Mouse (Mus musculus): ENCODE results near the gene Msi2.

Gene Msi2

DNA sequence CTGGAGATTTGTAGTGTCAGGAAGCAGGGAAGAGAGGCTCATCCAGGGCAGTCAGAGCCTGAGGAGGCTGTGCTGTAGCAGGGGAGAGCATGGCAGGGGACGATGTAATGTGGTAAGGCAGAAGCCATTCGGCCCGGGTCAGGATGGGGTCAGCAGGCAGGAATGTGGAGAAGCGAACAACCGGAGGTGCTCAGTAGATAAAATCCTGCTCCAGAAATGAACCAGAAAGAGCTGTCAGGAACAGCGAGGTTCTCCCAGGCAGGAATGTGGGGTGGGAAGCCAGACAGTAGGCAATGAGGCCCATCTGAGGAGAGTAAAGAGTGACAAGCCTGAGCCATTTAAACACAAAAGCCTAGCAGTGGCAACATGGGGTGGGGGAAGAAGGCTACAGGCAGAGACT is 157.1 kb downstream of the Msi2 start:
- no peak for DNase-seq (ENCODE audit: low spot score in 2 of 2)

DNA sequence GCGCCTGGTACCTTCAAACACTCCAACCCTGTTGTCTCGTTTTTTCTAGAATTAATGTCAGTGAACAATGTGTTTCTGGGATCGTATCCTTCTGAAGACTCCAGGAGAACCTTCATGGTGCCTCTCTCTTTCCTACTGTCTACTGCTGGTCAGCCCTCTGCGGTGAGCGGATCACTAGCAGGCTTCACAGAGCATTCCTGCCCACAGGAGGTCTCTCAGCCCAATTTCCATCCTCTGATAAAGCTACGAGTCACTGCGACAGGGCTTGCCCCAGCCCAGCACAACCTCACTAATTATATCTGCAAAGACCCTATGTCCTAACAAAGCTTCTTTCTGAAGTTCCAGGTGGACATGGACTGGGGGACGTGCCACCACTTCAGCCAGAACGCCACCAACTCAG is 157.7 kb downstream of the Msi2 start:
- DNase-seq (ENCODE audit: low spot score in 2 of 2) = no peak

DNA sequence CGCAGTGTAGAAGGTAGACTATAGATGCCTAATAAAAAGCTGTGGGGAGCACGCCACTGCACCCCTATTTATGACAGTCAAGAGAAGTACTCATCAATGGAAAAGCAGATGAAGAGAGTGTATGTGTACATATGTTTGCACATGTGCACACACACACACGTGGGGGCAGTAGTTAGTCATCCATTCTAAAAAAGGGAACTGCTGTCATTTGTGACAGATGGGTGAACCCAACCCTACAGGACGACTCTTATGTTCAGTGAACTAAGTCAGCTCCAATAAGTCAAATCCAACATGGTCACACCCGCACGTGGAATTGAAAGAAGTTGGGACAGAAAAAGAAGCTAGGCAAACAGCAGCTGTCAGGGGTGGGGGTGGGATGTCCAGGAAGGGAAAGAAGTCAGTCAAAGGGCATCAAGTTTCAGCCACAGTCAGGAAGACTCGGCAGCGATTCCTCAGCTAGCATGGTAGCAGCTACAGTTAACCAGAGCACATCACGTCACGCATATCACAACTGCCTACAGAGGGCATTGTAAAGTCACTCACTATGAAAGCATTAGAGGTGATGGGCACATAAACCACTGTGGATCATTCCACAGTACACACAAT is 158.8 kb downstream of the Msi2 start:
- DNase-seq (ENCODE audit: low spot score in 2 of 2) = no peak

- DNase-seq (ENCODE audit: low spot score in 2 of 2) = no peak
Observed at GRCm38 (mm10) chr11:88558731-88559130, 159.6 kb downstream of the Msi2 start.

GRCm38 (mm10) chr11:88557828-88558580 is 160.3 kb downstream of the Msi2 start:
- no peak for DNase-seq (ENCODE audit: low spot score in 2 of 2)

DNA sequence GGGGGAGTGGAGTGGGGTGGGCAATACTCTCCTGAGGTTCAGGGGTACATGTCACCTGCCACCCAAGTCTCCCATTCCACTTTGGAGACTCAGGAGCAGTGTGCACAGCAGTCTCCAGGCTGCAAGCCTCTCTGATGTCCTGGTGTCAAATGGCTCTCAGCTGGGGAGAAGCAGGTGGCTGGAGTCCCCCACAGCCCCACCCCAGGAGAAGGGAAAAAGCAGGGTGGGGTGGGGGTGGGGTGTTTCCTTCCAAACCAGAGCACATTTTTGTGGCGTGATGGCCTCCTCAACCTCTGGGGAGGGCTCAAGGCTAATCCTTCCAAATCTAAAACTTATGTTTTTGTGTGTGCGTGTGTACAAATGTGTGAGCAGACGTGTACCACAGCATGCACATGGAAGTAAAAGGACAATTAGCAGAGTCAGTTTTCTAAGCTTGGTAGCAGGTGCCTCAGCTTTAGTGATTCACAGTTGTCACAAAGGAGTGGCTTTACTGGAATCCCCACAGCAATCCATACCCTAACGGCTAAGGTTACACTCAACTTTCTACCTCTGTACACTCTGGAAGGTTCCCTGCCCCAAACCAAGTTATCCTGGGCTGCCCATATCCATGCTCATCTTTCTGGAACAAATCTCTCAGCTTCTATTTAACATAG is 161.1 kb downstream of the Msi2 start:
- no peak for DNase-seq (ENCODE audit: low spot score in 2 of 2)

DNA sequence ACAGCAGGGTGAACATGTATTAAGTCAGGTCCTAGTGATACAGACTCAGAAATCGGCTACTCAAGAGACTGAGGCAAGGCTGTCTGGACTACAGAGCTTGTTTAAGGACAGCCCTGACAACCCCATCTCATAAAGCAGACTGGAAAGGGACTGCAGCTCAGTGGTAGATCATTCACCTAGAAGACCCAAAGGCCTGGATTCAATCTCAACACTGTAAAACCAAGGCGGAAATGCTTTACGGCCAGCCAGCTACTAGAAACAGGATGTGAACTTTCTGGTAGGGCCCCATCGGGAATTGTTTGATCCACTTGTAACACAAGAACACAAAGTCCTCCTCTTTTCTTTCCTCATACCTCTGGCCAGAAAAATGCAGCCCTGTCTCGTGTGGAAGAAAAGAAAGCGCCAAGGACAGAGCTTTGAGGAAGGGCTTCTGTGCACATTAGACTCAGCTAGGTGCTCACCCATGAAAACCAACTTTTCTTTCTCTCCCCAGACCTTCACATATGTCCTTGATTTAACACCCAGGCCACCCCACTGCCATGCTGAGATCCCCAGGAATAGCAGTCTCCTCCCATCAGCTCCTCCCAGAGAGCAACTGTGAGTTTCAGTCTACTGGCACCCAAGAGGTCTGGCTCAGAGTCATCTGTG is 162.3 kb downstream of the Msi2 start:
- no peak for DNase-seq (ENCODE audit: low spot score in 2 of 2)

GRCm38 (mm10) chr11:88555232-88555818 is 163.0 kb downstream of the Msi2 start:
- DNase-seq (ENCODE audit: low spot score in 2 of 2) = no peak

DNA sequence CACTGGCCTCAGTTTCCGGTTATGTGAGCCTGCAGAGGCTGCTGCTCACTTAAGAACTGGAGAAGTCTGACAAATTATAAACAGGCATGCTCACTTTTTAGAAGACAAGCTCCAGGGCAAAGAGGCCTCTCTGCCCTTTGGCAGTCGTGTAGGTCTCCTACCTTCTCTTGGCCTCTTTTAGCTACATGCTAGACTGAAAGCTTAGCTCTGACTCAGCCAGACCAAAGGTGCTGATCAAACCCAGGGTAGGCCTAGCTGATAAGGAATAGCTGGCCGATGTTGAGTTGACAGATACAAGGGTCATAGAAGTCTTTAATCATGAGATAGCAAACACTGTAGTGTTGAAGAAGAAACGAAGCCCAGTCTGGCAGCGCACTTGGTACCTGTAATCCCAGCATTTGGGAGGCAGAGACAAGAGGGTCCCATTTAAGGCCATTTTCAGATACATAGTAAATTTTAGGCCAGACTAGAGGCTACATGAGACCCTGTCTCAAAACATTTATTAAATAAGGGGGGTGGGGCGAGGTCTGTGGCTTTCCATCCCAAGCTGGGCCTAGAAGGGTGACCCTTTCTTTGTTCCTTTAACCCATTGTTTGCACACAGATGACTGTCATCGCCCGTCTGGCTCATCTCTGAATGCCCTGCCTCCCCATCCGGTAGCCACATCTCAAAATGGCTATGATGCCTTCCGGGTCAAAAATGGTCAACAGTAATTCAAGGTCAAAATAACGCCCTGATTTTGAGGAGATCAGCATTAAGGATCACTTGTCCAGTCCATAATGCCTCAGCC is 164.6 kb downstream of the Msi2 start:
- DNase-seq (ENCODE audit: low spot score in 2 of 2) = no peak

DNA sequence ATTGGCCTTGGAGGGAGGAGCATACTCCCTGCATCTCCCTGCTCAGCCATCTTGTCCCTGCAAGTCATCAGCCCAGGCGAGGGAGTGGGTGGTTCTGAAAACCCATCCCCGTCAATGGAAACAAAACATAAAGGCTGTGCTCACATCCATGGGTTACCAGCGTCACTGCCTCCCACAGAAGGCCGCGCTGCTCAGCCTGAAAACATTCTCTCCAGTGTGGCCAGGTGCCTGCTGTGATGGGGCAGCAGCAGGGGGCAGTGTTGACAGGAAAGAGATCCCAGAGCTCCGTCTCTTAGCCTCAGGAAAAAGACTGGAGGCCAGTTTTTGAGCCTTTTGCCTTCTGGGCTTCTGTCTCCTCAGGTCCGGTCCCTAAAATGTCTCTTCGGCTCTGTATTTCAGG is 165.3 kb downstream of the Msi2 start:
- DNase-seq (ENCODE audit: low spot score in 2 of 2) = peak in 1 of 2 experiments; percentile 53

DNA sequence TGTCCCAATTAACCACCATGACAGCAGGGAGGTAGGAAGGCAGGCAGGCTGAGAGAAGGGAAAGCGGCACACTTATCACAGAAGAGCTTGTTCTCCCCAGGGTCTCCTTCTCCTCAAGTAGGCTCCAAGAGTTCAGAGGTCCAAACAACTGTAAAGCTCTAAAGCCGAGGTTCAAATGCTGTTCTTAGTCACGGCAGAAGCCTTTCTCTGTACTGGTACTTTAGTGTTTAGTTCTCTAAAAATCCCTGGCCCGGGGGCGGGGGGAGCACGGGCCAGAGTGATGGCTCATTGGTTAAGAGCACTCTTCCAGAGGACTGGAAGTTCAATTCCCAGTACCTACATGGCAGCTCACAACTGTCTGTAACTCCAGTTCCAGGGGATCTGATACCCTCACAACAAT is 165.9 kb downstream of the Msi2 start:
- no peak for DNase-seq (ENCODE audit: low spot score in 2 of 2)

GRCm38 (mm10) chr11:88551034-88551433 is 167.3 kb downstream of the Msi2 start:
- DNase-seq (ENCODE audit: low spot score in 2 of 2) = no peak

DNA sequence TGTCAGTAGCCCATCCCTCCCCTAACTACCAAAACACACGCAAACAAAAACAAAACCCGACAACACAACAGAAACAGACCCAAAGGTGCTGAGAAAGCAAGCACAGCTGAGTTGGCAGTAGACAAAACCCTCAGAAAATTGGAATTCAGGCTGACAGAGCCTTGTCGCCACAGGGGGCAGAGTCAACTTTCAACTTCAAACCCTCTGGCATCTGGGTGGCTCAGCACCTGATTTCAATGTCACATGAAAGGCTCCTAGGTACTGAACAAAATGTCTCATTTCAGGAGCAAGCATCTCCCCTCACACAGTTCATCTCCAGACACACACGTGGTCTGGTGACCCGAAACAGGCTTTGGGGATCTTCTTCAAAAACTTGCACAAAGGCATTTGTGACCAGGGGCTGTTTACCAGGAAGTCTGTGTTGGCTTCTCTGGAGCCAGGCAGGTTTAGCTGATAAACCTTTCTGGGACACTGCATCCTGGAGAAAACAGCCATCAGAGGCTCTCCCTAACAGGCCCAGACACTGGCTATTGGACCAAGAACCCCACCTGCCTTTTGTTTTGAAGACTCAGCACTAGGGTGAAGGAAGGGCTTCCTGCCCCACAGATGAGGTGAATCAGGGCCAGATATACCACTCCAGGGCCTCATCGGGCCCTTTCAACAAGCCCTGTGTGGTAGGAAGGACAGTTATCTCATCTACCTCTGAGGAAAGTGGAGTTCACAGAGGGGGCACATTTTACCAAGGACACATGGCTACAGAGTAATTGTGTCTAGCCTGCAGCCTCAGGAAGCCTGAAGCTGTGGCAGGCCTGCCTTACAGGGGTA is 168.0 kb downstream of the Msi2 start:
- no peak for DNase-seq (ENCODE audit: low spot score in 2 of 2)

DNA sequence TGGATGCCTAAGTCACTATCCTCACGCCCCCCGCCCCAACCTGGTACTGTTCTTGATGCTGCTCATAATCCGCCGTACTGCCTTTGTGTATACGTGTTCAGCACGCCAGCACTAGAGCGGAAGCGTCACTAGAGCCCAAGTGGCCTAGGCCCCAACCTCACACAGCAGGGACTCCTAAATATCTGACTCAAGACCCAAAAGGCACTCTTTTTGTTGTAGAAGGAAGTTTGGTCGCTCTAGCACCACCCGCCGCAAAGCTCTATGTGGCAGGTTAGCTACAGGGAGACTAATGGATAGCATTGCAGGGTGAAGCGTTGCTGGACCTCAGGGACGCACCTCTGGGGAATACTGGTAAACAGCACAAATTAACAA is 168.8 kb downstream of the Msi2 start:
- no peak for DNase-seq (ENCODE audit: low spot score in 2 of 2)

DNA sequence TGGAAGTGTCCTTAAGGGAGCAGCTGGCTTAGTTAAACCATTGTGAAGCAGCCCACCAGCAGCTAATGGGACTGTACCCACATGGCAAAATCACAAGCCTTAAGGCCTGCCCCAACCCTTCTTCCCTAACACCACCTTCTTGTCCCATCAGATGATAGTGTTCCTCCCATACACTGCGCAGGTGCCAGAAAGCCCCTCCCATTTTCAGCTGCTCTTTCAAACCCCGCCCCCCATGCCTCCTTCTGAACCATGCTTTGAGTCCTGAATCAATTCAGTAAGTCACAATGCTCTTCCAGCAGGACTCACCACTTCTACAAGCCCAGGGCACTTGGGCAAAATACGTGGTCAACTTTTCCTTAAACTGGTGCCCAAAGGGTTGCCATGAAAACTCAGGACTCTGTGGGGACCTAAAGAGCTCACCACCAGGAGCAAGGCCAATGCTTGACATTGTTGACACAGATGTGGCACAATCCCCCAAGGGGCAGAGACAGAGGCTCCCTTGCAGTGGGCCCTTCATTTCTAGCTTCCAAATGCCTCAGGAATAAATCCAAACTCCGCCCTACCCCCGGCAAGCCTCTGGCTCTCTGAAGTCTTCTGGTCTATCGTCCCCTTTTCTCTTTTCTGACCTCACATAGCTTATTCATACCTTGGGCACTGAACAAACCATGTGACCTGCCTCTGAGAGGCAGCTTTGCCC is 169.3 kb downstream of the Msi2 start:
- DNase-seq (ENCODE audit: low spot score in 2 of 2) = no peak

DNA sequence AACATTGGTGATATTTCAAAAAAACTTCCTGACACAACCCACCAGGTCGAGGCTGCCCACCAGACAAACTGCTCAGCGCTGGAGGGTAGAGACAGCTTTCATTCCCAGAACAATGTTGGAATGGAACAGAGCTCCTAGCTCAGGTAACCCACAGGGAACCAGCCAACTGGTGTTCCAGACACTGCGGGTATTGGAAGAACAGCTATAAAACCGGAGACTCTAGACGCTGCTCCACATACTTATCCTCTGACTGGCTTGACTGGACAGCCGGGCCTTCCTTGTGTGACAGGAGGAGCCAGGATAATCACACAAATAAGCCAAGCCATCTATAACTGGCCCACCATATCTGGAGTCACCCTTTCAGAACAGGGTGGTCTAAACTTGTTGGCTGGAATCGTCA is 169.9 kb downstream of the Msi2 start:
- DNase-seq (ENCODE audit: low spot score in 2 of 2) = no peak

DNA sequence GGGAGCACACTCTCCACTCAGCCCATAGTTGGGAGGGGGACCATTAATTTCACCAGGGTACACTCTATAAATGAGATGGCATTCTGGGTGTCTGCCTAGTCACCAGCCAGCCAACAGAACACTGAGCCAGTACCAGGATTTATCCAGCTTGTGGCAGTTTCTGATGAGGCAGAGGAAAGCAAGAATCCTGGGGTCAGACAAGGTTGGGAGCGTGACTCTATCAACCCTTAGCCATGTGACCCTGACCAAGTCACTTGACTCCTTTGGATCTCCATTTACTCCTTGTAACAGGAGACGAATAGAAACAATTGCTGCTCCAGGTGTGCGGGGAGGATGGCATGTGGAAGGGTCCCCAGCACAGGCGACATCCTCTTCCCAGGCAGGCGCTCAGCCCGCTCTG is 174.5 kb downstream of the Msi2 start:
- DNase-seq (ENCODE audit: low spot score in 2 of 2) = no peak

DNA sequence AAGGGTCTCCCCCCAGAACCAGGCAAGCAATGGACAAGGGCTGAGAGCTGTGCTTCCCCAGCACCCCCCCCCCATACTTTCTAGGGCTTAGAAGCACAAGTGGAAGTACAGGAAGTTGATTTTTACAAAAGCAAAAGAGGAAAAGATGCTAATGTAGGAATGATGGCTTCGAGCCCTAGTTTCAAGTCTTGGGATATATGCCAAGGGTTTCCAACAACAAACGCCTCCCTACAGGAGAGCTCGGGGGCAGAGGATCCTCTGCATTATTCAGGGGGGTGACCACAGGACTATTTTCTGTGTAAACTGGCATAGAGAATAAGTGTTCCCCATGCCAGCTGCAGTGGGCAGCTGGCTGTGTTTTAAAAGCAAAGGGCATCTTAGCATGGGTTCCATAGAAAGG is 175.5 kb downstream of the Msi2 start:
- no peak for DNase-seq (ENCODE audit: low spot score in 2 of 2)

DNA sequence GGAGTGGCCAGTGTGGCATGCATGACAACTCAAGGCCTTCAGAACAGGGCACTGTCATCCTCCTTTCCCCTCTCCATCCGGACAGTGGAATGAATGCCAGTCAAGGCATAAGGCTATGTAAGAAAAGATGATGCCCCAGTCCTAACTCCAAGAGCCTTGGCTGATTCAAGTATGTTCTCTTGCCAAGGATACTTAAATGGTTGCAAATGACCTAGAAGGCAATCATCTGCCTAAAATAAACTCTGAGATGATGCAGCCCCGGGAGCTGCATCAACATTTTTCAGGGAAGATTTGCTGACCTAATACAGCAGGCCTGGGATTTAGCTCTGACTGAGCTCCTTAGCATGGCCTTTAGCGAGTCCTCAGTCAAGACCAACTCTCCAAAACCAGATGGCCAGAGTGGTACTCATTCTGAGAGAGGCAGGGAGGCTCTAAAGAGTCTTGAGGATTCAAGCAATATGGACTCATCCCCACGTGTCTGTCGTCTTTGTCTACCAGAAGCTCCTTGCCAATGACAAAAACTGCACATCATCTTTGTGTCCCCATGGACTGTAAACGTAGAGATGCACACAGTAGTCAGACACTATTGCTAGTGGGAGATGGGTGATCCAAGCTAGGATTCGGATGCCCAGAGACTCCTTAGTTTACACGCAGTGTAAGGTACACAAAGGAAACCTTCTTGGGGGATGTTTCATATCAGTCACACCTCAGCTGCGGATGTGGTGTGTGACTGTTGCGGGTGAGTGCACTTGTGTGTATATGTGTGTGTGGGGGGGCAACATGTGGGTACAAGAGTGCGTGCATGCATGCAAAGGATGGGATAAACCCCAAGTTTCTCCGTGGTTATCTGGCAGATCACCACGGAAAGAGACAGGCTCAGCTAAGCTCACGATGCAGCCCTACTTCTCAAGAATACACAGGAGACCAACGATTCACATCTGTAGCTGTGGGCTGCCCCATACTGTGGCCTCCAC is 176.4 kb downstream of the Msi2 start:
- no peak for DNase-seq (ENCODE audit: low spot score in 2 of 2)
